Mouse (Mus musculus) induced T-regulatory cell, adult 2 months (primary cell): ENCODE results near the gene Spin1.
"Not testable (repeated sequence)": the region's sequence is repeated elsewhere in the genome, so short reads cannot be mapped to it uniquely, and the experiment has no call there.

ENCODE experiments used
- DNase-seq: peaks from one replicate; pipeline ENCODE4 v3.0.0-alpha.2; 2012; ENCODE audit warnings: low read depth

The Spin1 gene

DNA sequence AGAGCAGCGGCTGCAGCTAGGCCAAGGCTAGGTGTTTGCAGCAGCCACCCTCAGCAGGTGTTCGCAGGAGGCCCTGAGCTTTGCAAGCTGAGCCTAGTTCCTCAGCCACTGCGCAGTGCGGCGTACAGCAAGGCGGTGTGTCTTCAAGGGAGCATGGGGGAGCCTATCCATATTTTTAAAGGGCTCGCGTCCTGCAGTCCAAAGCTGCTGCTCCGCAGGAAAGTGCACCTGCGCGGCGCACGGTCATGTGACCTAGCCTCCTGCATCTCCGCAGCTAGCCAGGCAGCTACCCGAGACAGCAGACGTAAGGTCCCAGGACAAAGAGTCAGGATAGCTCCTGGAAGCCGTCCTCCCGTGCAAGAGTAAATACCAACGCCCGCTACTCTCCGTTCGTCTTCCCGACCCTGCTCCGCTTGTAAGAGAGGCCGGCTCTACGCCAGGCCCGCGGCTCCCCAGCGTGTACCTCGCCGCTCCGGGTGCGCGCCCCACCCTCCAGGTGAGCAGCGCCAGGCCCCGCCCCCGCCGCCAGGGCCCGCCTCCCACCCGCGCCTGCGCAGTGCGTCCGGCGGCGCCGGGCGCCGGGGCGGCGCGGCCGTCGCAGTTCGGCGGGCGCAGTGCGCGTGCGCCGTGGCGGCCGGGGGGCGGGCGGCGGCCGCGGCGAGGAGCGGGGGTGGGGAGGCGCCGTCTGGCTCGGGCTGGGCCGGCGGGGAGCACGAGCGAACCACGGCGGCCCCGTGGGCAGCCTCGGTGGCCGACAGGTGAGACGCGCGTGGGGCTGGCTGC is at the start of gene Spin1:
Spin1 (plus strand) TSS at position 648 of the 783 bp plus-strand sequence.
- DNase-seq = peak; percentile 90

- no peak for DNase-seq
Observed at GRCm38 (mm10) chr13:51051016-51051415, 49.7 kb upstream of the Spin1 start.

DNA sequence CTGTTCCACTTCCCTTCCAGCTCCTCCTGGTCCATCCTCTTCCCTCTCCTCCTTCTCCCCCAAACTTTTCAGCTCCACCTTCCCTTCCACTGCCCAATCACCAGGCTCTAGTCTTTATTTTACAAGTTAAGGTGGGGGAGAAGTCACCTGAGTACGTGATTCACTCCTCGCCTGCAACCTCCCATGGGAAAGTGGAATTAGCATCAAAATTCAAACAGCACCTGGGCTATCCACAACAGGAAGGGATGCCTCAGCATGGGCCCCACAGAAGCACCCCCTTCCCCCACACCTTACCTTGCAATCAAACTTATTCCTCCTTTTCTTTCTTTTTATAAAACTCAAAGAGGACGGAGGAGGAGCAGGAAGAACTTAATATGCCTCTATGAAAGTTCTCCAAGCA is 48.3 kb upstream of the Spin1 start:
- no peak for DNase-seq

DNA sequence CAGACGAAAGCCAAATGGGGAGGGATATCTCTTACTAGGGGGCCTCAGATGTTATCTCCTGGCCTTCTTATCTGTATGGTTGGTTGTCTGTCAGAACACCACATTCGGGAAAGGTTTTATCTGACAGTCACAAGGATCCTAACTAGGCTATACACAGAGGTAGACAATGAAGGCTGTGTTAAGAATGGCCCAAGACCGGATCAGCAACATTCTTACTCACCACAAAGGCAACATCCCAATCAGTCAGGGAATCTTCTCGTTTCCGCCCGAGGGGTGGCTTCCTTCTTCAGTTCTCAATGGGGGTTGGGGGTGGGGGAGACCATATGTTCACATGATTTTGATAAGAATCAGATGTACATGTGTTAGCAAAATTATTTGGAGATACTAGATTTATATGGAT is 37.7 kb upstream of the Spin1 start:
- DNase-seq = no peak

- no peak for DNase-seq
Observed at GRCm38 (mm10) chr13:51063721-51064120, 37.0 kb upstream of the Spin1 start.

- DNase-seq = no peak
Observed at GRCm38 (mm10) chr13:51064429-51064828, 36.3 kb upstream of the Spin1 start.

DNA sequence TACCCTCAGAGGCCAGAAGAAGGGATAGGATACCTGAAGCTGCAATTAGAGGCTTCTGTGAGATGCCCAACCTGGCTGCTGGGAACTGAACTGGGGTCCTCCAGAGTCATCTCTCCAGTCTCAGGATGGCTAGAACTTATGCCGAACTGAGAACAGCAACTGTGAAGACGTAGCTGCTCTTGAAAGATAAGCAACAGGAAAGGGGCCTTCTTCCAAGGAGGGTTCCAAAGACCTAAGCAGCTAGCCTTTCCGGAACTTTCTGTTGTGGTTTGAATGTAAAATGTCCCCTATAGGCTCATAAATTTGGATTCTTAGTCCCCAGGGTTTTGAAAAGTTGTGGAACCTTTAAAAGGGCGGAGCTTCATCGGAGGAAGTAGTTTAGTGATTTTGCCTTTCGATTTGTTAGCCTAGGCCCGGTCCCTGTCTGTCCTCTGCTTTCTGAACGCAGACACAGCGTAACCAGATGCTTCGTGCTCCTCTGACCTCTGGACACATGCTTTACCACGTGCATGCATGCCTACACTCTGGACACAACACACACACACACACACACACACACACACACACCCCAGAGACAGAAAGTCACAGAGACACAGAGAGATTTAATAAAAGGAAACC is 29.5 kb upstream of the Spin1 start:
- peak; percentile 43 for DNase-seq

- no peak for DNase-seq
Observed at GRCm38 (mm10) chr13:51071763-51072276, 28.9 kb upstream of the Spin1 start.

- no peak for DNase-seq
Observed at GRCm38 (mm10) chr13:51072917-51073843, 27.5 kb upstream of the Spin1 start.

GRCm38 (mm10) chr13:51074081-51074680 is 26.5 kb upstream of the Spin1 start:
- DNase-seq = no peak

DNA sequence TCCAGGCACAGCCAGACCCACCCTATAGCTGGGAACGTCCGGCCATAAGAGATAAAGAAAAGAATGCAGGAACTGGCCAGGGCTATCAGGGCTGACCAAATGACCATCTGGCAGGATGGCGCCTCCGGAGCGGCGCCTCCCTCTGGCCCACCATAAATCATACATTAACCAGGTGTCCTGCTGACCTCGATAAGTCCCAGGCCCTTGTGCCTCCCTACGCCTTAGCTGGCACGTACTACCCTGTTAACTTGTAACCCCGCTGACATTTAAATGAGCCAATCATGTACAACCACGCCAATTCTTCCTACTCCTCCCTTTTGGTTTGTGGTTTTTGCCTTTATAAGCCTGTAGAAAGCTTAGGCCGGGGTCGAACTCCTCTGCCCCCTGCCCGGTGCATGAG is 24.5 kb upstream of the Spin1 start:
- DNase-seq = not testable (repeated sequence)

DNA sequence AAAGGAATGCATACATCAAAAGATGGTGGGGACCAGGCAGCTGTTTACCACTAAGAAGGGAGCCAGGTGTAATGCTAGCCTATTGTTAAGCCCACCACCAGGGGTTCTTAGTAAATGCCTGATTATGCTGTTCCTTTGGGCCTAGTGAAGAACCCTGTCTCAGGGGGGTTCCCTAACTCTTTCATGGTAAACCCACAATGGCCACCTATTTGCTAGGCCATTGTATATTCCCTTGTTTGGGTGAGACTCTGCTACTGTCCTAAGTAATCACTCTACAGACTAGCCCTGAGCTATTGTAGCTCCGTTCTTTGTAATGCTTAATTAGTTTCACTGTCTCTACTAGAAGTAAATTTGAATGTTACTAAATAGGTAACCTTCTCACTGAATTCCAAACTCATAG is 22.1 kb upstream of the Spin1 start:
- not testable (repeated sequence) for DNase-seq

DNA sequence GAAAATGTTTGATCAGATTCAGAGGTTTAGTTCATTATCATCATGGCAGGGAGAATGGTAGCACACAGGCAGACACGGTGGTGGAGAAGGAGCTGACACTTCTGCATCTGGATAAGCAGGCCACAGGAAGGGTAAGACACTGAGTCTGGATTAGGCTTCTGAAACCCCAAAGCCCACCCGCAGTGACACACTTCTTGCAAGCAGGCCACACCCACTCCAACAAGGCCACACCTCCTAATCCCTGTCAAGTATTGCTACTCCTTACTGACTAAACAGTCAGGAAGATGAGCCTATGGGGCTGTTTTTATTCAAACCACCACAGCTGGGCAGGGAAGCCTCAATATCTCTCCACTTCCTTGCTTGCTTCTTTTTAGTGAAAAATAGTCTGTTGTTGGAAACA is 19.9 kb upstream of the Spin1 start:
- no peak for DNase-seq

GRCm38 (mm10) chr13:51084241-51084640 is 16.4 kb upstream of the Spin1 start:
- no peak for DNase-seq

GRCm38 (mm10) chr13:51085941-51086340 is 14.7 kb upstream of the Spin1 start:
- DNase-seq = no peak

GRCm38 (mm10) chr13:51087253-51087652 is 13.4 kb upstream of the Spin1 start:
- no peak for DNase-seq

- peak; percentile 67 for DNase-seq
Observed at GRCm38 (mm10) chr13:51088207-51088606, 12.5 kb upstream of the Spin1 start.

GRCm38 (mm10) chr13:51089058-51089457 is 11.6 kb upstream of the Spin1 start:
- peak; percentile 40 for DNase-seq

- DNase-seq = no peak
Observed at GRCm38 (mm10) chr13:51090105-51090661, 10.5 kb upstream of the Spin1 start.

DNA sequence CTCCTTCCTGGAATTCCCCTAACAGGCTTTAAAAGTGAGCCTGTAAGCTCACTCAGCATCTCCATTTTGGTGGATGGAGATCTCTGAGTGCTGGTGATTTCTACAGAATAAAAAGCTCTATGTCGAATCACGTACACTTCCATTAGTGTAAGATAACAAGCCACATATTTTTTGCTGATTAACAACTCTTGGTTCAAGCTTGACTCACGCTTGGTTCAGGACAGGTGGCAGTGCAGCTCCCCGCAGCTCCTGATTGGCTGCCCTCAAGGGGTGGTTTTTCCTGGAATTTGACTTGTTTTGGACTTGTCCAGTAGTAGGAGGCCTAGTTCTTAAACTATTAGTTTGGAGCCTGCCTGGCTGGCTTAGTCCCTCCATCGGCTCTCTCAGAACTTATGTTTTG is 7.2 kb upstream of the Spin1 start:
- DNase-seq = no peak

GRCm38 (mm10) chr13:51094323-51095195 is 6.1 kb upstream of the Spin1 start:
- DNase-seq = peak; percentile 2
